Mouse (Mus musculus): ENCODE data around the gene Pex13. TPM values are rescaled to one million over a fixed set of nuclear protein-coding genes. Genes with fewer than 3 reads are reported as not detected.

The Pex13 gene
- polyA plus RNA-seq, 1 experiment from 2014 or later = 46.2 TPM

GRCm38 (mm10) chr11:23688060-23688459 lies 22.3 kb upstream of the Pex13 start:
- Histone ChIP-seq H3K4me1 (ENCODE audit: control insufficient read depth, insufficient read depth, low read length) (no peaks in the 10 kb centered on the region), H3K36me3 (ENCODE audit: control insufficient read depth, insufficient read depth, low read length) (peaks cover 17% of the 10 kb centered on the region), H3K9ac (replicated peaks; ENCODE audit: low read length) (no peak overlapping the region), H3K4me3 (replicated peaks; ENCODE audit: low read depth, low read length) (no peak overlapping the region), H3K27me3 (ENCODE audit: control insufficient read depth, insufficient read depth, low read length) (no peaks in the 10 kb centered on the region), H3K9me3 (ENCODE audit: control insufficient read depth, low read length) (no peaks in the 10 kb centered on the region), H3K4me2 (ENCODE audit: low read length) (no peak overlapping the region), H3K27ac (replicated peaks; ENCODE audit: low read depth, low read length) (no peak overlapping the region)
- DNase-seq = no peak
- ATAC-seq (ENCODE audit: low FRiP score, low TSS enrichment) = no peak
- 93% methylated on average over 1 of the region's 1 CpGs for WGBS

- 88% methylated on average over 5 of the region's 5 CpGs for WGBS
- Histone ChIP-seq H3K9ac (replicated peaks; ENCODE audit: low read length) (no peak overlapping the region), H3K27me3 (ENCODE audit: control insufficient read depth, insufficient read depth, low read length) (no peaks in the 10 kb centered on the region), H3K4me3 (replicated peaks; ENCODE audit: low read depth, low read length) (no peak overlapping the region), H3K9me3 (ENCODE audit: control insufficient read depth, low read length) (no peaks in the 10 kb centered on the region), H3K4me1 (ENCODE audit: control insufficient read depth, insufficient read depth, low read length) (no peaks in the 10 kb centered on the region), H3K36me3 (ENCODE audit: control insufficient read depth, insufficient read depth, low read length) (peaks cover 30% of the 10 kb centered on the region), H3K4me2 (ENCODE audit: low read length) (no peak overlapping the region), H3K27ac (replicated peaks; ENCODE audit: low read depth, low read length) (no peak overlapping the region)
- ATAC-seq (ENCODE audit: low FRiP score, low TSS enrichment) (no peak), DNase-seq (no peak)
Measured at GRCm38 (mm10) chr11:23686671-23687070, 20.9 kb upstream of the Pex13 start.

GRCm38 (mm10) chr11:23682561-23682960 lies 16.8 kb upstream of the Pex13 start:
- Histone ChIP-seq H3K36me3 (ENCODE audit: control insufficient read depth, insufficient read depth, low read length) (peaks cover 48% of the 10 kb centered on the region), H3K27me3 (ENCODE audit: control insufficient read depth, insufficient read depth, low read length) (no peaks in the 10 kb centered on the region), H3K27ac (replicated peaks; ENCODE audit: low read depth, low read length) (no peak overlapping the region), H3K9me3 (ENCODE audit: control insufficient read depth, low read length) (no peaks in the 10 kb centered on the region), H3K4me3 (replicated peaks; ENCODE audit: low read depth, low read length) (no peak overlapping the region), H3K4me2 (ENCODE audit: low read length) (no peak overlapping the region), H3K9ac (replicated peaks; ENCODE audit: low read length) (no peak overlapping the region), H3K4me1 (ENCODE audit: control insufficient read depth, insufficient read depth, low read length) (no peaks in the 10 kb centered on the region)
- ATAC-seq (ENCODE audit: low FRiP score, low TSS enrichment) = no peak
- WGBS = 91% methylated on average over 5 of the region's 5 CpGs
- DNase-seq = no peak

GRCm38 (mm10) chr11:23680435-23680950 lies 14.7 kb upstream of the Pex13 start:
- 91% methylated on average over 6 of the region's 6 CpGs for WGBS
- ATAC-seq (ENCODE audit: low FRiP score, low TSS enrichment) (no peak), DNase-seq (no peak)
- Histone ChIP-seq H3K4me1 (ENCODE audit: control insufficient read depth, insufficient read depth, low read length) (no peaks in the 10 kb centered on the region), H3K27ac (replicated peaks; ENCODE audit: low read depth, low read length) (no peak overlapping the region), H3K9ac (replicated peaks; ENCODE audit: low read length) (no peak overlapping the region), H3K27me3 (ENCODE audit: control insufficient read depth, insufficient read depth, low read length) (no peaks in the 10 kb centered on the region), H3K4me3 (replicated peaks; ENCODE audit: low read depth, low read length) (no peak overlapping the region), H3K4me2 (ENCODE audit: low read length) (no peak overlapping the region), H3K9me3 (ENCODE audit: control insufficient read depth, low read length) (no peaks in the 10 kb centered on the region), H3K36me3 (ENCODE audit: control insufficient read depth, insufficient read depth, low read length) (peaks cover 63% of the 10 kb centered on the region)

GRCm38 (mm10) chr11:23679044-23679642 lies 13.4 kb upstream of the Pex13 start:
- Histone ChIP-seq H3K4me1 (ENCODE audit: control insufficient read depth, insufficient read depth, low read length) (no peaks in the 10 kb centered on the region), H3K9me3 (ENCODE audit: control insufficient read depth, low read length) (no peaks in the 10 kb centered on the region), H3K9ac (replicated peaks; ENCODE audit: low read length) (no peak overlapping the region), H3K4me3 (replicated peaks; ENCODE audit: low read depth, low read length) (no peak overlapping the region), H3K27me3 (ENCODE audit: control insufficient read depth, insufficient read depth, low read length) (no peaks in the 10 kb centered on the region), H3K27ac (replicated peaks; ENCODE audit: low read depth, low read length) (no peak overlapping the region), H3K4me2 (ENCODE audit: low read length) (no peak overlapping the region), H3K36me3 (ENCODE audit: control insufficient read depth, insufficient read depth, low read length) (peaks cover 74% of the 10 kb centered on the region)
- DNase-seq (peak; percentile 89), ATAC-seq (ENCODE audit: low FRiP score, low TSS enrichment) (peak; percentile 43; the same call in 1 of the 2 replicates)
- WGBS = 49% methylated on average over 3 of the region's 3 CpGs

- ATAC-seq (ENCODE audit: low FRiP score, low TSS enrichment) (no peak), DNase-seq (no peak)
- 91% methylated on average over 5 of the region's 5 CpGs for WGBS
- H3K9me3 ChIP-seq (ENCODE audit: control insufficient read depth, low read length) = no peaks in the 10 kb centered on the region
- H3K27ac ChIP-seq (replicated peaks; ENCODE audit: low read depth, low read length) = no peak overlapping the region
- H3K9ac ChIP-seq (replicated peaks; ENCODE audit: low read length) = no peak overlapping the region
- H3K36me3 ChIP-seq (ENCODE audit: control insufficient read depth, insufficient read depth, low read length) = peaks cover 70% of the 10 kb centered on the region
- H3K4me2 ChIP-seq (ENCODE audit: low read length) = no peak overlapping the region
- no peak overlapping the region for H3K4me3 ChIP-seq (replicated peaks; ENCODE audit: low read depth, low read length)
- H3K27me3 ChIP-seq (ENCODE audit: control insufficient read depth, insufficient read depth, low read length) = no peaks in the 10 kb centered on the region
- H3K4me1 ChIP-seq (ENCODE audit: control insufficient read depth, insufficient read depth, low read length) = no peaks in the 10 kb centered on the region
Measured at GRCm38 (mm10) chr11:23676100-23676499, 10.3 kb upstream of the Pex13 start.

- Histone ChIP-seq H3K4me2 (ENCODE audit: low read length) (no peak overlapping the region), H3K27ac (replicated peaks; ENCODE audit: low read depth, low read length) (no peak overlapping the region), H3K4me1 (ENCODE audit: control insufficient read depth, insufficient read depth, low read length) (peaks cover under 1% of the 10 kb centered on the region; the same call in 1 of the 2 replicates), H3K4me3 (replicated peaks; ENCODE audit: low read depth, low read length) (no peak overlapping the region), H3K9ac (replicated peaks; ENCODE audit: low read length) (no peak overlapping the region), H3K27me3 (ENCODE audit: control insufficient read depth, insufficient read depth, low read length) (no peaks in the 10 kb centered on the region), H3K9me3 (ENCODE audit: control insufficient read depth, low read length) (no peaks in the 10 kb centered on the region), H3K36me3 (ENCODE audit: control insufficient read depth, insufficient read depth, low read length) (peaks cover 57% of the 10 kb centered on the region)
- WGBS = 91% methylated on average over 4 of the region's 4 CpGs
- no peak for ATAC-seq (ENCODE audit: low FRiP score, low TSS enrichment)
- no peak for DNase-seq
Measured at GRCm38 (mm10) chr11:23672256-23672749, 6.5 kb upstream of the Pex13 start.

GRCm38 (mm10) chr11:23667128-23667527 lies 1.4 kb upstream of the Pex13 start:
- DNase-seq = peak; percentile 60
- H3K9me3 ChIP-seq (ENCODE audit: control insufficient read depth, low read length) = no peaks in the 10 kb centered on the region

GRCm38 (mm10) chr11:23666526-23666925 lies 767 bp upstream of the Pex13 start:
- peaks cover 12% of the 10 kb centered on the region; the same call in 1 of the 2 replicates for H3K36me3 ChIP-seq (ENCODE audit: control insufficient read depth, insufficient read depth, low read length)
- peak overlapping the region; percentile 93 for H3K27ac ChIP-seq (replicated peaks; ENCODE audit: low read depth, low read length)
- H3K27me3 ChIP-seq (ENCODE audit: control insufficient read depth, insufficient read depth, low read length) = no peaks in the 10 kb centered on the region
- peak overlapping the region; percentile 88 for H3K9ac ChIP-seq (replicated peaks; ENCODE audit: low read length)
- ATAC-seq (ENCODE audit: low FRiP score, low TSS enrichment) (no peak), DNase-seq (peak; percentile 49)
- peaks cover 6% of the 10 kb centered on the region; the same call in 1 of the 2 replicates for H3K4me1 ChIP-seq (ENCODE audit: control insufficient read depth, insufficient read depth, low read length)
- peak overlapping the region; percentile 96 for H3K4me3 ChIP-seq (replicated peaks; ENCODE audit: low read depth, low read length)
- 9% methylated on average over 5 of the region's 5 CpGs for WGBS
- no peaks in the 10 kb centered on the region for H3K9me3 ChIP-seq (ENCODE audit: control insufficient read depth, low read length)
- H3K4me2 ChIP-seq (ENCODE audit: low read length) = peak overlapping the region; percentile 72

More at GRCm38 (mm10) chr11:23667128-23667527, 1.4 kb upstream of the Pex13 start:
- Histone ChIP-seq H3K9ac (replicated peaks; ENCODE audit: low read length) (no peak overlapping the region), H3K4me2 (ENCODE audit: low read length) (peak overlapping the region; percentile 72), H3K36me3 (ENCODE audit: control insufficient read depth, insufficient read depth, low read length) (peaks cover 13% of the 10 kb centered on the region; the same call in 1 of the 2 replicates), H3K27ac (replicated peaks; ENCODE audit: low read depth, low read length) (no peak overlapping the region), H3K27me3 (ENCODE audit: control insufficient read depth, insufficient read depth, low read length) (no peaks in the 10 kb centered on the region), H3K4me3 (replicated peaks; ENCODE audit: low read depth, low read length) (peak overlapping the region; percentile 96), H3K4me1 (ENCODE audit: control insufficient read depth, insufficient read depth, low read length) (peaks cover 6% of the 10 kb centered on the region; the same call in 1 of the 2 replicates)
- ATAC-seq (ENCODE audit: low FRiP score, low TSS enrichment) = no peak
- WGBS = 37% methylated on average over 3 of the region's 3 CpGs

Data from midbrain, embryonic 14.5 days (tissue).